Mouse (Mus musculus): ENCODE data around the gene Olfr723. TPM values are rescaled to one million over a fixed set of nuclear protein-coding genes. Genes with fewer than 3 reads are reported as not detected.
"Not testable (repeated sequence)": the region's sequence is repeated elsewhere in the genome, so short reads cannot be mapped to it uniquely, and the experiment has no call there.

The Olfr723 gene
- polyA plus RNA-seq (2015; fragmentation: Nextera tagmentation; extraction: Ambion mirVana): not detected in 2 replicates

DNA sequence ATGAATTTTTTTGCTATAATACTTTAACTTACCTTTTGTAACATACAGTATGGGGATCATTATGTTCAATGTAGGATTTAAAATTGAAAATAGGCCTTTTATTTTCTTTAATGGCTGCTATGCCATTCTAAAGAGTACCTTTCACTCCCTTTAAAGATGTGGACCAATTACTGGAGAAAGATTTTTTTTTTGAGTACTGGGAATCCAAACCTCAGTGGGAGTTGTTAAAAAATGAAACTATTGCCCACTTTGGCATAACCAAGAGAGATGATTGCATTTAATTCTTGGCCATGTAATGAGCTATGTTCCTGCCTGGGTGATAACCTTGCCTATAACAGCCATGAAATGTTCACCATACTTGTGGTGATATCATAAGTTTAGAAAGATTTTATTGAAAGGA lies at the start of gene Olfr723:
Olfr723 (minus strand) TSS at position 101 of the 400 bp plus-strand sequence.
- not testable (repeated sequence) for H3K4me2 ChIP-seq; H3K27ac ChIP-seq; ATAC-seq (replicated peaks; ENCODE audit: insufficient number of reproducible peaks, insufficient read depth, low FRiP score, low read depth); H3K36me3 ChIP-seq; H3K9ac ChIP-seq; H3K4me1 ChIP-seq (replicated peaks); H3K27me3 ChIP-seq; H3K9me3 ChIP-seq (replicated peaks); H3K4me3 ChIP-seq

DNA sequence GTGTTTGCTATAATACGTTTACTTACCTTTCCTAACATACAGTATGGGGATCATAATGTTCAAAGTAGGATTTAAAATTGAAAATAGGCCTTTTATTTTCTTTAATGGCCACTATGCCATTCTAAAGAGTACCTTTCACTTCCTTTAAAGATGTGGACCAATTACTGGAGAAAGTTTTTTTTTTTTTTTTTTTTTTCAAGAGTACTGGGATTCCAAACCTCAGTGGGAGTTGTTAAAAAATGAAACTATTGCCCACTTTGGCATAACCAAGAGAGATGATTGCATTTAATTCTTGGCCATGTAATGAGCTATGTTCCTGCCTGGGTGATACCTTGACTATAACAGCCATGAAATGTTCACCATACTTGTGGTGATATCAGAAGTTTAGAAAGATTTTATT lies 31.6 kb upstream of the Olfr723 start, which contains the start of gene Olfr724:
Olfr724 (minus strand) TSS at position 101 of the 400 bp plus-strand sequence.
- H3K27me3 ChIP-seq; H3K4me3 ChIP-seq; ATAC-seq (replicated peaks; ENCODE audit: insufficient number of reproducible peaks, insufficient read depth, low FRiP score, low read depth); H3K9ac ChIP-seq; H3K4me2 ChIP-seq; H3K27ac ChIP-seq; H3K9me3 ChIP-seq (replicated peaks); H3K36me3 ChIP-seq; H3K4me1 ChIP-seq (replicated peaks): not testable (repeated sequence)
- 55% methylated on average over 1 of the region's 1 CpGs for WGBS

DNA sequence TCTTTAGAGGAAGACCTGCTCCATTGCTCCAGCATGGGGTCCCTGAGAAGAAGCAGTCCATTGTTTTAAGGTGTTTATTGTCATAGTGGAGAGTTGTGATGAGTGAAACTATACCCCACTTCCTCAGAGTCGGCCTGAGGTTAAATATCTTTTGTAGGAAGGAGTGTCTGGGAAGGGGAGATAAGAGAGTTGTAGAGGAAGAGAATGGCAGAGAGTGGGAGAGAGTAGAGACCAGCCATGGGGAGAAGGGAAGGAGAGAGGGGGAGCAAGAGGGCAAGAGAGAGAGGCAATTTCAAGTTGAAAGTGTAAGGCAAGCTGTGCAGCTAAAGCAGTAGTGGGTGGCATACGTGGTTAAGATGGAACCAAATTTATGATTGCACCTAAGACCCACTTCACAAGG lies 24.3 kb upstream of the Olfr723 start:
- Histone ChIP-seq H3K27ac (no peak overlapping the region), H3K4me3 (no peak overlapping the region)
- 30% methylated on average over 2 of the region's 2 CpGs for WGBS

DNA sequence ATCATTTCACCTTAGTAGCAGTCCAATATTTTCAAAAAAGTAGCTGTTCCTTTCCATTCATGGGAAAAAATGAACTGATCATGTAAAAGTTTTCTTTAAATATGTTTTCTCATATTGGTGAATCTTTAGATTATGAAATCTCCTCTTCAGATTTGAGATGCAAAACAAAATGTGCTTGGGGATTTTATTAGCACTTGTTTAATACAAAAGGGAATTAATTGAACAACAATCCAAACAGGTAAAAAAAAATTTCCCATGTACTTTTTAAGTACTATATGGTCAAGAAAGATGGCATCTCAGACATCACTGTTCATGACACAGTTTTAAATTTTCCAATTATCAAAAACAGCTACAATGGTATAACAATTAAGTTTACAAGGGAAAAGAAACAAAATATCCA lies 29.7 kb downstream of the Olfr723 start, which contains the start of gene Olfr722:
Olfr722 (minus strand) TSS at position 101 of the 400 bp plus-strand sequence.
- Histone ChIP-seq H3K4me3 (no peak within 1 kb of the TSS), H3K27ac (no peak within 1 kb of the TSS), H3K9me3 (replicated peaks) (no peaks in the 10 kb centered on the region), H3K36me3 (no peaks in the 10 kb centered on the region), H3K4me1 (replicated peaks) (no peaks in the 10 kb centered on the region), H3K4me2 (no peak within 1 kb of the TSS), H3K9ac (no peak within 1 kb of the TSS), H3K27me3 (no peaks in the 10 kb centered on the region)
- no peak for ATAC-seq (replicated peaks; ENCODE audit: insufficient number of reproducible peaks, insufficient read depth, low FRiP score, low read depth)

More for the DNA sequence above, 24.3 kb upstream of the Olfr723 start:
- Histone ChIP-seq H3K9ac (no peak overlapping the region), H3K4me1 (replicated peaks) (no peaks in the 10 kb centered on the region), H3K27me3 (no peaks in the 10 kb centered on the region), H3K36me3 (no peaks in the 10 kb centered on the region), H3K4me2 (no peak overlapping the region), H3K9me3 (replicated peaks) (no peaks in the 10 kb centered on the region)
- ATAC-seq (replicated peaks; ENCODE audit: insufficient number of reproducible peaks, insufficient read depth, low FRiP score, low read depth): no peak

Other genes starting within 250 kb of the Olfr723 start
- gene Armh4, start 148.4 kb downstream of the Olfr723 start, polyA plus RNA-seq (2015; fragmentation: Nextera tagmentation; extraction: Ambion mirVana): 40.7 and 43.1 TPM in 2 replicates
- not detected in 2 replicates for gene Olfr722, start 29.8 kb downstream of the Olfr723 start, polyA plus RNA-seq (2015; fragmentation: Nextera tagmentation; extraction: Ambion mirVana)
- gene Olfr724, start 31.5 kb upstream of the Olfr723 start, polyA plus RNA-seq (2015; fragmentation: Nextera tagmentation; extraction: Ambion mirVana): not detected in 2 replicates
- not detected in 2 replicates for gene Olfr725, start 108.6 kb upstream of the Olfr723 start, polyA plus RNA-seq (2015; fragmentation: Nextera tagmentation; extraction: Ambion mirVana)
- gene Olfr726, start 159.2 kb upstream of the Olfr723 start, polyA plus RNA-seq (2015; fragmentation: Nextera tagmentation; extraction: Ambion mirVana): not detected in 2 replicates
- not detected in 2 replicates for gene Olfr727, start 191.4 kb upstream of the Olfr723 start, polyA plus RNA-seq (2015; fragmentation: Nextera tagmentation; extraction: Ambion mirVana)
- gene Olfr728, start 210.9 kb upstream of the Olfr723 start, polyA plus RNA-seq (2015; fragmentation: Nextera tagmentation; extraction: Ambion mirVana): not detected in 2 replicates
- gene Olfr729, start 221.1 kb upstream of the Olfr723 start, polyA plus RNA-seq (2015; fragmentation: Nextera tagmentation; extraction: Ambion mirVana): not detected in 2 replicates

All from heart, embryonic 15.5 days (tissue).